Mouse (Mus musculus) forebrain, postnatal 0 days (tissue): ENCODE measurements at regions not wholly inside any gene's neighbourhood (a gene's known extent, or its start where the extent isn't known, plus 50 kb on each side); places are given as distances from the start of the nearest gene placed in this dataset.

Experiments used
- ATAC-seq: fragments of 200-750 bp; cut with Nextera tagmentation; 2 replicates; pipeline ENCODE4 v1.8.0; 2017; ENCODE audit warnings: mild to moderate bottlenecking, moderate library complexity
- DNase-seq: peaks from one replicate; pipeline ENCODE4 v3.0.0-alpha.2; 2015
- H3K27ac ChIP-seq: fragments of 300-500 bp; sonication (generic); 2 replicates; pipeline ENCODE4 v1.5.1; 2014; ENCODE audit warnings: low read depth, mild to moderate bottlenecking, antibody characterized with exemption, low read length, moderate library complexity, mixed read lengths
- H3K27me3 ChIP-seq: fragments of 300-500 bp; sonication (generic); 2 replicates; pipeline ENCODE4 v1.6.1; 2014; ENCODE audit warnings: mild to moderate bottlenecking, low read length, mixed read lengths; ENCODE audit not compliant: insufficient read depth
- H3K36me3 ChIP-seq: fragments of 300-500 bp; sonication (generic); 2 replicates; pipeline ENCODE4 v1.6.1; 2014; ENCODE audit warnings: mild to moderate bottlenecking, moderate library complexity; ENCODE audit not compliant: insufficient read depth
- H3K4me1 ChIP-seq: fragments of 300-500 bp; sonication (generic); 2 replicates; pipeline ENCODE4 v1.6.1; 2014; ENCODE audit warnings: antibody characterized with exemption; ENCODE audit not compliant: insufficient read depth
- H3K4me2 ChIP-seq: fragments of 300-500 bp; sonication (generic); 2 replicates; pipeline ENCODE4 v1.6.1; 2014; ENCODE audit warnings: low read depth, mild to moderate bottlenecking, moderate library complexity
- H3K4me3 ChIP-seq: fragments of 300-500 bp; sonication (generic); 2 replicates; pipeline ENCODE4 v1.5.1; 2014; ENCODE audit warnings: low read depth, low read length, mixed read lengths
- H3K9ac ChIP-seq: fragments of 300-500 bp; sonication (generic); 2 replicates; pipeline ENCODE4 v1.6.1; 2014; ENCODE audit warnings: mild to moderate bottlenecking
- H3K9me3 ChIP-seq: fragments of 300-500 bp; sonication (generic); 2 replicates; pipeline ENCODE4 v1.6.1; 2016; ENCODE audit warnings: low read length
- CTCF ChIP-seq: sonication (generic); IDR thresholded peaks from 2 replicates; pipeline ENCODE4 v1.5.1; 2016; ENCODE audit warnings: antibody characterized with exemption, control low read depth, low read depth
- WGBS: fragments of 180-500 bp; shearing (Covaris S2); extraction: QIAGEN DNeasy Blood & Tissue Kit; methylation state at CpG from one replicate; pipeline ENCODE4 v1.1.7; 2014; 5-methylcytosine and 5-hydroxymethylcytosine counted together

DNA sequence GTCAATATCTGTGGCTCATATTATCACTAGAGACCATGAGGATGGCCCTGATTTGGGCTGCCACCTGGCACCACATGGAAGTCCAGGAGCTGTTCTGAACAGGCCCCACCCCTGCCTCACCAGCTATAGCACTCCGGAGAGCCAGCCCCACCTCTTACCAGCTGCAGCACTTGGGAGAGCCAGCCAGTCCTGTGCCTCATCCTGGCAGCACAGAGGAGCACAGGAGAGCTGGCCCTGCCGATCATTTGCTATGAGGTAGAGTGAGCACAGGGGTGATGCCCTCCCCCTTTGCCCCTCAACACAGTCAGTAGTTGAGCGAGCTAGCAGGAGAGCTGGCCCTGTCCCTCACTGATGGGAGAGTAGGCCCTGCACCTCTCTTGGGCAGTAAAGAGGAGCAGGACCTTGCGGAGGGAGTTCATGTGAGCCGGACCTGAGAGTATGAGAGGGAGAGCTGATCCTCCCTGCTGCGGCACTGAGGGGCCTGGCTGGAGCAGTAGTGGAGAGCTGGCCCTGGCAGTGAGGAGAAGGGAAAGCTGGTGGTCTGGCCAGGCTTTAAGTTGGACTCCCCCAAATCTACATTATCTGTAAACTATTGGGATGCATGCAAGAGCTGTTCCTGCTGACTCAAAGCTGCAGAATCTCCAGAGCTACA is 63.3 kb upstream of the Etv6 start:
- Histone ChIP-seq H3K4me1 (no peaks in the 10 kb centered on the region), H3K9ac (no peak overlapping the region), H3K4me3 (no peak overlapping the region), H3K27ac (no peak overlapping the region), H3K27me3 (no peaks in the 10 kb centered on the region), H3K4me2 (no peak overlapping the region), H3K9me3 (no peaks in the 10 kb centered on the region), H3K36me3 (no peaks in the 10 kb centered on the region)
- DNase-seq (no peak), ATAC-seq (no peak)
- TF ChIP-seq CTCF, result no peak
- 72% methylated on average over 6 of the region's 6 CpGs for WGBS

DNA sequence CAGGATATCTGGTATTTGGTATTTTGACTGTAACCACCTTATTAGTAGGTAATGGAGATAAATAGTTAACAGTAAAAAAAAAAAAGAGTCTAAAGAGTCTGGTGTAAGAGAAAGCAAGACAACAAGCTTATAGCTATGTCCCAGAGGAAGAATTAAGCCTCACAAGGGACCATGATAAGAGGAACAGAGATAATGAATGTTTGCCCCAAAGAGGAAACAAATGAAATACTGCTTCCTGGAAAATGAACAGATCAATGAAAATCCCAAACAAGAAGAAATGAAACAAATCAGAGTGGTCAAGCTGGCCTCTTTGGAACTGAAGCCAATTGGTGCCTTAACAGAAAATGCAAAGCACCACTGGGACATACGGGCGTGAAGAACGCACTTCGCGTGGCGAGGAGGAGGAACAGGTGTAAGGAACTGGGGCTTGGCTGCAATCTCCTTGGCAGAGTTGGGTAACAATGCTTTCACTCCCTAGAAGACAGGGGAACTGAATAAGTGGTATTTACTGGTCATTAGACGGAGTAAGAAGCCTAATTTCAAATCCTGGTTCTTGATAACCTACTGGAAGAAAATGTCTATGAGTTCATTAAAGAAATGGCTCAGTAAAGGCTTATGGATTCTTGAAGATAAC is 62.2 kb upstream of the Etv6 start:
- Histone ChIP-seq H3K9me3 (no peaks in the 10 kb centered on the region), H3K4me1 (no peaks in the 10 kb centered on the region), H3K4me2 (no peak overlapping the region), H3K27ac (no peak overlapping the region), H3K36me3 (no peaks in the 10 kb centered on the region), H3K4me3 (no peak overlapping the region), H3K27me3 (no peaks in the 10 kb centered on the region), H3K9ac (no peak overlapping the region)
- ATAC-seq (no peak), DNase-seq (no peak)
- WGBS, result 85% methylated on average over 7 of the region's 7 CpGs
- no peak for TF ChIP-seq CTCF

DNA sequence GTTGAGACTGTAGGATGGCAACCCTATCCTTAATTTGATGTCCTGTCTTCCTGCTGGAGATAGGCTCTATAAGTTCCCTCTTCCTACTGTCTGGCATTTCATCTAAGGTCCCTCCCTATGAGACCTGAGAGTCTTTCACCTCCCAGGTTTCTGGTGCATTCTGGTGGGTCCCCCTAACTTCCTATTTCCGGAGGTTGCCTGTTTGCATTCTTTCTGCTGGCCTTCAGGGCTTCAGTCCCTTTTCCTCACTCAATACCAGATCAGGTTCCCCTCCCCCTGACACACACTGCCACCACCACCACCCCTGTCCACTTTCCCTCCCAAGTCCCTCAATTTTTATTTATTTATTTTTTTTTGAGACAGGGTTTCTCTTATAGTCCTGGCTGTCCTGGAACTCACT is 59.5 kb upstream of the Etv6 start:
- no peak for DNase-seq
- H3K27me3 ChIP-seq, result no peaks in the 10 kb centered on the region
- no peak overlapping the region for H3K27ac ChIP-seq
- H3K4me3 ChIP-seq, result no peak overlapping the region
- H3K4me1 ChIP-seq, result no peaks in the 10 kb centered on the region
- 82% methylated on average over 1 of the region's 1 CpGs for WGBS
- no peak overlapping the region for H3K9ac ChIP-seq
- no peak overlapping the region for H3K4me2 ChIP-seq
- ATAC-seq, result no peak
- H3K9me3 ChIP-seq, result no peaks in the 10 kb centered on the region
- no peak for TF ChIP-seq CTCF
- H3K36me3 ChIP-seq, result no peaks in the 10 kb centered on the region

DNA sequence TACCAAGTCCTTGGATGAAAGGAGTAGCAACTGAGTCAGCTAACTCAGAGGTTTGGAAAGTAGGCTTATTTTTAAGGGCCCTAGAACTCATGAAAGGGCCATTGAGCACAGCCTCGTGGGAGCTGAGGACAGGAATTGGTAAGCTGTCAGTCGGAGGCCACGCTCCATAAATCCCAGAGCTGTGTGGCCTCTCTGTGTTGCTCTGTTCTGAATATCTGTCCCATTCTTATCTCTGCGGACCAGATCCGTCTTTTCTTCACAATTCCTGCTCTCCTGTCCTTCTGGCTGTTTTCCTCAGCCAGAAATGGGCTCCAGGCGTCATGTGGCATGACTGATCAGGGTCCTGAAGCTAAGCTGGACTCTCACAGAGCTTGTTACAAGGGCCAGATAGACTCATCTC is 58.6 kb upstream of the Etv6 start:
- no peak overlapping the region for H3K9ac ChIP-seq
- no peak overlapping the region for H3K4me3 ChIP-seq
- no peak overlapping the region for H3K4me2 ChIP-seq
- H3K4me1 ChIP-seq, result no peaks in the 10 kb centered on the region
- TF ChIP-seq CTCF, result no peak
- 57% methylated on average over 6 of the region's 6 CpGs for WGBS
- DNase-seq (no peak), ATAC-seq (no peak)
- H3K9me3 ChIP-seq, result no peaks in the 10 kb centered on the region
- H3K27ac ChIP-seq, result no peak overlapping the region
- no peaks in the 10 kb centered on the region for H3K27me3 ChIP-seq
- no peaks in the 10 kb centered on the region for H3K36me3 ChIP-seq

DNA sequence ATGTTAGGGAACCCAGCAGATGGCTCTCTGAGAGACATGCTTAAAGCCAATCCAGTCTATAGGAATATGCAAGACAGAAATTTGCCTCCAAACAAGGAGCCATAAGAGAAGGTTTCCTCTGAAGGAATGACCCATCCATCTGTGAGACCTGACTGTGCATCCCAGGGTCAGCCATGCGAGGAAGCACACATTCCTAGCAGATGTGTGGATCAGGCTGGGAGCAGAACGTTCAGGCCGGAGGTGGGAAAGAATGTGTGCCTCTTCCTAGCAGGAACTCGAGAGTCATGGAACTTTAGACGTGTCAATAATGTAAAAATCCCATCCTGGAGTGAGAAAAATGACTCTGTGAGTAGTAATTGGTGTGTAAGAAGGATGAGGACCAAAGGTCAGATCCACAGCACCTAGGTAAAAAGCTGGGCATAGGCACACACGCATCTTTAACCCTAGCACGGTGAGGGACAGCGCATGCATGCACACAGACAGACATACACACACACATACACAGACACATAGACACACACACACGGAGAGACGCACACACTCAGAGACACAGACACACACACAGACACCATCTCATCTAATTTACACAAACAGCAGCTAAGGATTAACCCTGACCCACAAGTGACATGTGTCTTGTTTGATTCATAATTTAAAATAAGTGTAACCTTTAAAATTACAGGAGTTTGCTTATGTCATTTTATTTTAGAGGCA is 51.5 kb upstream of the Etv6 start:
- ATAC-seq (no peak), DNase-seq (no peak)
- H3K4me3 ChIP-seq, result no peak overlapping the region
- H3K4me1 ChIP-seq, result 0 out of 2 replicates have a peak, but pooled peaks cover 4% of the 10 kb centered on the region
- no peaks in the 10 kb centered on the region for H3K9me3 ChIP-seq
- no peaks in the 10 kb centered on the region for H3K27me3 ChIP-seq
- WGBS, result 87% methylated on average over 10 of the region's 10 CpGs
- TF ChIP-seq CTCF, result no peak
- H3K36me3 ChIP-seq, result no peaks in the 10 kb centered on the region
- H3K4me2 ChIP-seq, result no peak overlapping the region
- no peak overlapping the region for H3K9ac ChIP-seq
- H3K27ac ChIP-seq, result no peak overlapping the region

DNA sequence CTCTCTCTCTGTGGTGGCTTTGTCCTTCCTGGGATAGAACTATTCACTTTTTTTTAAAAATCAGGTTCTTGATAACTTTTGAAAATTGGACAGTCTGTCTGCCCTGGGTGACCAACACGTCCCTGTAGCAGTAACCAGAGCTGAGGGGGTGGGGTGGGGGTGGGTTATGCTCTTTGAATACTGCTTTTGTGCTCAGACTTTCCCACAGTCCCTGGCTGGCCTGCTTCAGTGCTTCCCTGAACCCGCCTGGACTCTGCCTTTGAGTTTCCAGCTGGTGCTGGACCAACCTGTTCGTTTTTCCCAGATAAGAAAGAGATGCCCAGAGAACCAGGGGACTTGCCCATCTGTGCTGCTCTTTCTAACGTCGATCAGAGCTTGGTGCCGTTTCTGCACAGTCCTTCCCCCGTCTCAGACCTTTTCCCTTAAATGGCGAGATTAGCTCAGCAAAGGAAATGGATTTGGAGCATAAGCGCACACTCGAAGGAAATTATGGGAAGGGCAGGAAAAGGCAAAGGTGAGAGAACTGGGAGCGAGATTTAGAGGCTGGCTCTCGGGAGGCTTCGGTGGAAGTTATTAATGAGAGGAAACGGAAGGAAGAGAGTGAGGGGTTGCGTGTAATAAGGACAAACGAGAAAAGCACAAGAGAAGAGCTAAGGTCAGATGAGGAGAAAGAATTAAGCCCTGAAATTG is 50.7 kb upstream of the Etv6 start:
- Histone ChIP-seq H3K4me1 (0 out of 2 replicates have a peak, but pooled peaks cover 4% of the 10 kb centered on the region), H3K27ac (no peak overlapping the region), H3K4me2 (peak overlapping the region; percentile 26), H3K36me3 (no peaks in the 10 kb centered on the region), H3K9ac (0 out of 2 replicates have a peak overlapping the region, but pooled peaks have one; percentile 22), H3K9me3 (no peaks in the 10 kb centered on the region), H3K27me3 (no peaks in the 10 kb centered on the region), H3K4me3 (no peak overlapping the region)
- DNase-seq (no peak), ATAC-seq (peak; percentile 32; the same call in 1 of the 2 replicates)
- 21% methylated on average over 16 of the region's 16 CpGs for WGBS
- no peak for TF ChIP-seq CTCF
